Mouse (Mus musculus) MEL (cell line): ENCODE data around the gene Synpo2l. TPM values are rescaled to one million over a fixed set of nuclear protein-coding genes. Genes with fewer than 3 reads are reported as not detected.

ENCODE experiments used
- DNase-seq: peaks from one replicate; pipeline ENCODE4 v3.0.0; 2011; ENCODE audit warnings: low read depth, low spot score
- H3K27ac ChIP-seq: 2 replicates; pipeline ENCODE4 v1.5.1; 2012; ENCODE audit warnings: low read depth, mild to moderate bottlenecking, control low read depth, low read length, moderate library complexity; ENCODE audit not compliant: control insufficient read depth
- H3K27me3 ChIP-seq, 2 experiments: fragments of 150-350 bp in 1 of 2; sonication (generic) in 1 of 2; 2 replicates each; pipeline ENCODE4 v1.6.1; 2012; ENCODE audit warnings: low read length in 2 of 2, mild to moderate bottlenecking in 2 of 2, improper control_type of control experiment in 1 of 2, moderate library complexity in 1 of 2; ENCODE audit not compliant: insufficient read depth in 2 of 2, control insufficient read depth in 1 of 2
- H3K36me3 ChIP-seq, 2 experiments: 2 replicates each; pipeline ENCODE4 v1.6.1; 2012 to 2014; ENCODE audit warnings: low read length in 2 of 2, improper control_type of control experiment in 1 of 2, inconsistent platforms in 1 of 2, mild to moderate bottlenecking in 1 of 2; ENCODE audit not compliant: insufficient read depth in 2 of 2, control insufficient read depth in 1 of 2
- H3K4me1 ChIP-seq, 2 experiments: fragments of 150-350 bp in 1 of 2; sonication (generic) in 1 of 2; 2 replicates each; pipeline ENCODE4 v1.6.1; 2012; ENCODE audit warnings: low read length in 2 of 2, improper control_type of control experiment in 1 of 2, mild to moderate bottlenecking in 1 of 2; ENCODE audit not compliant: insufficient read depth in 2 of 2, control insufficient read depth in 1 of 2
- H3K4me3 ChIP-seq, 2 experiments: fragments of 150-350 bp in 1 of 2; sonication (generic) in 1 of 2; 2 replicates each; pipeline ENCODE4 v1.5.1; 2012; ENCODE audit warnings: low read depth in 2 of 2, low read length in 2 of 2, mild to moderate bottlenecking in 2 of 2, moderate library complexity in 2 of 2, control low read depth in 1 of 2, improper control_type of control experiment in 1 of 2; ENCODE audit not compliant: control insufficient read depth in 1 of 2, insufficient read depth in 1 of 2
- H3K79me2 ChIP-seq: 2 replicates; pipeline ENCODE4 v1.6.1; 2012; ENCODE audit warnings: mild to moderate bottlenecking, low read length, moderate library complexity; ENCODE audit not compliant: control insufficient read depth, poor library complexity, insufficient read depth
- H3K9ac ChIP-seq: 2 replicates; pipeline ENCODE4 v1.6.1; 2012; ENCODE audit warnings: low read depth, mild to moderate bottlenecking, control low read depth, low read length, moderate library complexity; ENCODE audit not compliant: control insufficient read depth, poor library complexity, severe bottlenecking
- H3K9me3 ChIP-seq: fragments of 150-350 bp; sonication (generic); replicated peaks from 2 replicates; pipeline ENCODE4 v1.6.1; 2012; ENCODE audit warnings: mild to moderate bottlenecking, low read length, improper control_type of control experiment, moderate library complexity; ENCODE audit not compliant: insufficient read depth
- BHLHE40 ChIP-seq: IDR thresholded peaks from 2 replicates; pipeline ENCODE4 v1.6.1; 2012; ENCODE audit warnings: low read depth, mild to moderate bottlenecking, inconsistent platforms, low read length, improper control_type of control experiment, borderline replicate concordance
- CHD1 ChIP-seq: IDR thresholded peaks from 2 replicates; pipeline ENCODE4 v1.6.1; 2012; ENCODE audit warnings: low read depth, mild to moderate bottlenecking, inconsistent platforms, low read length, improper control_type of control experiment
- ELF1 ChIP-seq: IDR thresholded peaks from 2 replicates; pipeline ENCODE4 v1.6.1; 2014; ENCODE audit warnings: low read depth, mild to moderate bottlenecking, inconsistent platforms, low read length, improper control_type of control experiment, moderate library complexity
- EP300 ChIP-seq, 2 experiments: IDR thresholded peaks; 2 replicates each; pipeline ENCODE4 v1.6.1; 2011; ENCODE audit warnings: improper control_type of control experiment in 2 of 2, low read length in 2 of 2, low read depth in 1 of 2, mild to moderate bottlenecking in 1 of 2
- GABPA ChIP-seq: IDR thresholded peaks from 2 replicates; pipeline ENCODE4 v1.6.1; 2012; ENCODE audit warnings: low read depth, mild to moderate bottlenecking, inconsistent platforms, low read length, improper control_type of control experiment, moderate library complexity
- GATA1 ChIP-seq: IDR thresholded peaks from 2 replicates; pipeline ENCODE4 v1.6.1; 2011; ENCODE audit warnings: low read depth, low read length, improper control_type of control experiment
- HCFC1 ChIP-seq: IDR thresholded peaks from 2 replicates; pipeline ENCODE4 v1.6.1; 2012; ENCODE audit warnings: low read depth, mild to moderate bottlenecking, inconsistent platforms, low read length, improper control_type of control experiment, moderate library complexity
- JUND ChIP-seq: IDR thresholded peaks from 2 replicates; pipeline ENCODE4 v1.6.1; 2011; ENCODE audit warnings: low read depth, mild to moderate bottlenecking, improper control_type of control experiment, low read length
- KAT2A ChIP-seq: conservative IDR thresholded peaks from 2 replicates; pipeline ENCODE4 v1.6.1; 2012; ENCODE audit warnings: low read depth, low read length, improper control_type of control experiment, inconsistent platforms
- MAFK ChIP-seq: IDR thresholded peaks from 2 replicates; pipeline ENCODE4 v1.6.1; 2011; ENCODE audit warnings: low read depth, mild to moderate bottlenecking, low read length, improper control_type of control experiment, borderline replicate concordance
- MAX ChIP-seq: IDR thresholded peaks from 2 replicates; pipeline ENCODE4 v1.6.1; 2011; ENCODE audit warnings: low read length, improper control_type of control experiment
- MAZ ChIP-seq: IDR thresholded peaks from 2 replicates; pipeline ENCODE4 v1.6.1; 2012; ENCODE audit warnings: low read depth, mild to moderate bottlenecking, inconsistent platforms, low read length, improper control_type of control experiment
- MEF2A ChIP-seq: IDR thresholded peaks from 2 replicates; pipeline ENCODE4 v1.6.1; 2014; ENCODE audit warnings: low read depth, mild to moderate bottlenecking, inconsistent platforms, low read length, improper control_type of control experiment; ENCODE audit not compliant: poor library complexity, insufficient replicate concordance, severe bottlenecking; ENCODE audit errors: extremely low read depth
- MXI1 ChIP-seq: IDR thresholded peaks from 2 replicates; pipeline ENCODE4 v1.6.1; 2011; ENCODE audit warnings: mild to moderate bottlenecking, low read depth, low read length, improper control_type of control experiment
- MYB ChIP-seq: IDR thresholded peaks from 2 replicates; pipeline ENCODE4 v1.6.1; 2011; ENCODE audit warnings: mild to moderate bottlenecking, low read depth, low read length, improper control_type of control experiment
- MYC ChIP-seq: IDR thresholded peaks from 2 replicates; pipeline ENCODE4 v1.6.1; 2011; ENCODE audit warnings: low read depth, mild to moderate bottlenecking, low read length, improper control_type of control experiment, moderate library complexity
- NRF1 ChIP-seq: IDR thresholded peaks from 2 replicates; pipeline ENCODE4 v1.6.1; 2014; ENCODE audit warnings: low read depth, mild to moderate bottlenecking, inconsistent platforms, low read length, improper control_type of control experiment, moderate library complexity; ENCODE audit not compliant: poor library complexity, insufficient read depth, severe bottlenecking
- POLR2A ChIP-seq, 2 experiments: IDR thresholded peaks; 2 replicates each; pipeline ENCODE4 v1.6.1; 2011 to 2012; ENCODE audit warnings: low read length in 2 of 2, mild to moderate bottlenecking in 2 of 2, control low read depth in 1 of 2, improper control_type of control experiment in 1 of 2, low read depth in 1 of 2, moderate library complexity in 1 of 2; ENCODE audit not compliant: control insufficient read depth in 1 of 2, insufficient read depth in 1 of 2, poor library complexity in 1 of 2
- POLR2AphosphoS5 ChIP-seq: IDR thresholded peaks from 2 replicates; pipeline ENCODE4 v1.6.1; 2012; ENCODE audit warnings: low read depth, borderline replicate concordance, mild to moderate bottlenecking, inconsistent platforms, low read length, moderate library complexity, mixed read lengths
- RAD21 ChIP-seq: IDR thresholded peaks from 2 replicates; pipeline ENCODE4 v1.6.1; 2011; ENCODE audit warnings: mild to moderate bottlenecking, low read depth, low read length, improper control_type of control experiment
- RCOR1 ChIP-seq: IDR thresholded peaks from 2 replicates; pipeline ENCODE4 v1.6.1; 2012; ENCODE audit warnings: low read depth, mild to moderate bottlenecking, inconsistent platforms, low read length, improper control_type of control experiment
- SIN3A ChIP-seq: IDR thresholded peaks from 2 replicates; pipeline ENCODE4 v1.6.1; 2012; ENCODE audit warnings: low read length, improper control_type of control experiment, inconsistent platforms
- TBP ChIP-seq: IDR thresholded peaks from 2 replicates; pipeline ENCODE4 v1.8.0; 2011; ENCODE audit warnings: low read depth, low read length, improper control_type of control experiment
- TCF12 ChIP-seq: IDR thresholded peaks from 2 replicates; pipeline ENCODE4 v1.6.1; 2014; ENCODE audit warnings: low read depth, mild to moderate bottlenecking, inconsistent platforms, low read length, improper control_type of control experiment, moderate library complexity
- USF1 ChIP-seq: IDR thresholded peaks from 2 replicates; pipeline ENCODE4 v1.6.1; 2014; ENCODE audit warnings: low read depth, mild to moderate bottlenecking, inconsistent platforms, low read length, improper control_type of control experiment, moderate library complexity
- USF2 ChIP-seq, 2 experiments: IDR thresholded peaks; 2 replicates each; pipeline ENCODE4 v1.6.1; 2011 to 2012; ENCODE audit warnings: improper control_type of control experiment in 2 of 2, low read length in 2 of 2, borderline replicate concordance in 1 of 2, inconsistent platforms in 1 of 2, low read depth in 1 of 2, mild to moderate bottlenecking in 1 of 2; ENCODE audit not compliant: insufficient read depth in 1 of 2
- ZMIZ1 ChIP-seq: IDR thresholded peaks from 2 replicates; pipeline ENCODE4 v1.6.1; 2012; ENCODE audit warnings: low read depth, mild to moderate bottlenecking, inconsistent platforms, low read length, improper control_type of control experiment, moderate library complexity
- ZNF384 ChIP-seq: IDR thresholded peaks from 2 replicates; pipeline ENCODE4 v1.6.1; 2012; ENCODE audit warnings: low read depth, mild to moderate bottlenecking, inconsistent platforms, low read length, improper control_type of control experiment
- polyA plus RNA-seq, 2 experiments: library from polyadenylated mRNA; stranded (reverse) in 1 of 2; unstranded in 1 of 2; fragments of >175 nt in 1 of 2; fragments of >200 nt in 1 of 2; gene quantifications; 2 replicates each; pipeline versions ENCODE4 v1.2.1 to v1.2.4; 2012; ENCODE audit warnings: low replicate concordance in 2 of 2, low read depth in 1 of 2; ENCODE audit not compliant: insufficient read length in 2 of 2, insufficient read depth in 1 of 2, missing spikeins in 1 of 2
- total RNA-seq: library from RNA; depleted of rRNA; stranded (reverse); fragments of 300-350 nt; gene quantifications from 2 replicates; pipeline ENCODE4 v1.2.3, GENCODE M21; 2012

The Synpo2l gene
- total and polyA plus RNA-seq, 3 experiments = 0.04 to 0.06 TPM; not detected in 1

DNA sequence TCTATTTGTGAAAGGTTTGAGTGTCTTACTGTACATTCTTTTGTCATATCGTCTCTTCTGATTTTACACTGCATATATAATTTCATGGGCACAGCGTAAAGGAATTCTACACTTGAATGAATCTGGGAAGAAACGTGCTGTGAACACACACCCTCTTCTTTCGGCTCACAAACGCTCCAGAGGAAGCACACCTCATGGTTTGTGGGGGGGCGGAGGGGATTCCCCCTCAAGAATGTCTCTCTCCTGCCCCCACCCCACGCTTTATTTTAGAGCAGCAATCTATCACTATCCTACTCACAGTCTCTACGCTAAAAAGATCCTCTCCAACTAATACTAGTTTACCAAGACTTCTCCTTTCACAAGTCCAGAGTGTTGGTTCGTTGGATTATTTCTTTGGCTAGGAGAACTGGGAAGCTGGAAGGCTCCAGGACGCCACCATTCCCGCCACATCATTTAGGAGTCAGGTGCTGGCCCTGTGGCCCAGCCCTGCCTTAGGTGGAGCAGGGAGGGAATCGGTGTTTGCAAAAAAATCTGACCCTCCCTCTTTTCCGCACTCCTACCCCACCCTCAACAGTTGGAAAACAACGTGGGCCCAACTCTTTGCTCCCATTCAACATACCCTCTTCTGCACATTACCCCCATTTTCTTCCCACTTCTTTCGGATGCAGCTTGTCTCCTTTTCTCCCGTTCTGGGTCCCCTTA lies 28.1 kb downstream of the Synpo2l start:
- no peaks in the 10 kb centered on the region for H3K9me3 ChIP-seq
- peaks cover 0 to 14% of the 10 kb centered on the region in 2 experiments; a peak in 2 of 4 replicates for H3K36me3 ChIP-seq
- H3K9ac ChIP-seq = peak overlapping the region; percentile 96
- H3K4me3 ChIP-seq = peak overlapping the region; percentile 63 to 100
- DNase-seq = peak; percentile 62
- TF ChIP-seq MAZ (peak; percentile 53; the same call in 1 of the 2 replicates), MXI1 (peak; percentile 64), MYC (0 out of 2 replicates have a peak, but pooled peaks have one; percentile 52), MAX (peak; percentile 27; the same call in 1 of the 2 replicates), POLR2AphosphoS5 (no peak), MEF2A (no peak), JUND (no peak), EP300 (IDR thresholded peaks at IDR 0.05; ENCODE audit: low read depth in 1 of 2, low read length in 2 of 2) (no peak), MYB (no peak), USF2 (IDR thresholded peaks at IDR 0.05; ENCODE audit: borderline replicate concordance in 1 of 2, insufficient read depth in 1 of 2, low read depth in 1 of 2, low read length in 2 of 2) (no peak), HCFC1 (no peak), ZMIZ1 (no peak), KAT2A (no peak), SIN3A (peak; percentile 58), BHLHE40 (no peak; the same call in 1 of the 2 replicates), RAD21 (no peak), GATA1 (no peak)
- peaks cover 13% of the 10 kb centered on the region for H3K79me2 ChIP-seq
- H3K4me1 ChIP-seq = peaks cover 2 to 9% of the 10 kb centered on the region in 2 experiments; a peak in 3 of 4 replicates
- peak overlapping the region; percentile 80 for H3K27ac ChIP-seq
- H3K27me3 ChIP-seq = no peaks in the 10 kb centered on the region

DNA sequence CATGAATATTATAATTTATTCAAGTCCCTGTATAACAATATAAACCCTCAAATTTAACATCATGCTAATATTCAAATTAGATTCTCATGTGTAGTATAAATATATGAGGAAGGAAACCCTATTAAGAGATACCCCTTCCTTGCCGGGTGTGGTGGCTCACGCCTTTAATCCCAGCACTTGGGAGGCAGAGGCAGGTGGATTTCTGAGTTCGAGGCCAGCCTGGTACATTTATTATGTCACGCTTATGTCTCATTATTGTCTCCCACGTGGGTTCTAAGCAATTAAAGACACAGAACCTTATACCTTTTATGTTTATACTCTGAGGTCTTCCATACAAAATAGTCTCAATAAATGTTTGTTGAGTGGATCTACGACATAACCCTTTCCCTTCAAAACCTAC lies 29.5 kb downstream of the Synpo2l start:
- DNase-seq = peak; percentile 68
- peaks cover 13% of the 10 kb centered on the region for H3K79me2 ChIP-seq
- TF ChIP-seq USF1 (no peak), ZNF384 (no peak), TCF12 (no peak), TBP (peak; percentile 99), POLR2AphosphoS5 (no peak), MEF2A (no peak), JUND (no peak), CHD1 (no peak), MYC (peak; percentile 66; the same call in 1 of the 2 replicates), NRF1 (no peak), BHLHE40 (no peak), HCFC1 (no peak), POLR2A (IDR thresholded peaks at IDR 0.05; ENCODE audit: control insufficient read depth in 1 of 2, insufficient read depth in 1 of 2, low read depth in 1 of 2, low read length in 2 of 2, poor library complexity in 1 of 2) (0 out of 4 replicates have a peak, but pooled peaks of 1 of the 2 experiments have one; percentile 20), ELF1 (no peak), MAFK (peak; percentile 76), RCOR1 (no peak), SIN3A (0 out of 2 replicates have a peak, but pooled peaks have one; percentile 18), GABPA (no peak), MAZ (no peak), USF2 (IDR thresholded peaks at IDR 0.05; ENCODE audit: borderline replicate concordance in 1 of 2, insufficient read depth in 1 of 2, low read depth in 1 of 2, low read length in 2 of 2) (no peak)

More for the DNA sequence above, 29.5 kb downstream of the Synpo2l start:
- H3K9ac ChIP-seq = no peak overlapping the region
- no peaks in the 10 kb centered on the region for H3K27me3 ChIP-seq
- H3K4me3 ChIP-seq = no peak overlapping the region
- no peaks in the 10 kb centered on the region for H3K9me3 ChIP-seq
- peaks cover 0 to 14% of the 10 kb centered on the region in 2 experiments; a peak in 2 of 4 replicates for H3K36me3 ChIP-seq
- no peak overlapping the region for H3K27ac ChIP-seq
- peaks cover 2 to 9% of the 10 kb centered on the region in 2 experiments; a peak in 3 of 4 replicates for H3K4me1 ChIP-seq
